11 mouse cellular contexts compared by ENCODE assay signal in the genomic region with DNA sequence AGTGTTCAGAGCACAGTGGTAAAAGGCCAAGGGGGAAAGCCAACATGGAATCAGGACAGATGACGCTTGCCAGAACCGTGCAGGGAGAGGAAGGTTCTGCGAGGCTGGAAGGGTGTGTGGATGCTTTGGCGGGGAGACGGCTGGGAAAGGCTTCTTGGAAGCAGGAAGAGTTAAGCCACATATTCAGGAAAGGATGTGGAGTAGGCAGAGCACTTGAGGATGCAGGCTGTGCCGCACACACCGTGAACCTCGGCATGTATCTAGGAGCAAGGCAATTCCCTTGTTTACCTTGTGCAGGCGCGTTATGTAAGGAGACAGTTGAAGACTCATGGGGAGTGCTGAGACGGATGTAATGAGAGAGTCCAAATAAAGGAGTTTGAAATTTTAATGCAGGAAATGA. TPM values are rescaled to one million over a fixed set of nuclear protein-coding genes. Genes with fewer than 3 reads are reported as not detected.
A peak's percentile ranks its signal among the peaks of the same experiment; 100 is the strongest.
DNase-seq lines count a peak whose midpoint lies in the region; ATAC-seq and TF ChIP-seq lines count a peak whose summit lies in the region.
"Had no signal": no experiment of that assay in that cellular context is flagged by ENCODE, and none has a peak within 500 bp of the region (broad histone marks: within the 10 kb centered on the region; RNA-seq: fewer than 3 reads in every experiment).

No protein-coding gene starts in this region.

- peak; percentile 21; the same call in 1 of the 2 replicates for ATAC-seq in cerebellum, adult (ENCODE audit: insufficient number of reproducible peaks, low FRiP score, low TSS enrichment)
- ATAC-seq in kidney, embryonic 15.5 days (replicated peaks; ENCODE audit: low FRiP score) = no peak
- ATAC-seq in heart, embryonic 14.5 days (ENCODE audit: insufficient number of reproducible peaks, insufficient read depth, low FRiP score, low read depth) = no peak
- no peak for ATAC-seq in monocyte, adult 5-6 weeks (replicated peaks; ENCODE audit: insufficient number of reproducible peaks, low FRiP score, low TSS enrichment, poor library complexity, severe bottlenecking)
- no peak for ATAC-seq in activated CD4-positive, CD25-positive, alpha-beta regulatory T cell, adult 4 months

- H3K27ac ChIP-seq in kidney, embryonic 15.5 days = no peak overlapping the region
- H3K27ac ChIP-seq in cerebellum, adult 2 months (ENCODE audit: insufficient read depth, low read length) = peak overlapping the region; percentile 56
- no peak overlapping the region; a peak in 1 of 4 replicates for H3K27ac ChIP-seq in heart, embryonic 14.5 days (replicated peaks in 1 of 2; ENCODE audit: control insufficient read depth in 1 of 2, insufficient read depth in 1 of 2, low read depth in 2 of 2, low read length in 2 of 2)
- H3K27ac ChIP-seq: hindbrain, embryonic 10.5 days; liver, embryonic 13.5 days had no signal

- no peak for TF ChIP-seq POLR2A in cerebellum, adult 2 months (IDR thresholded peaks at IDR 0.05; ENCODE audit: borderline replicate concordance, insufficient read depth, low read length)

- peaks cover 11% of the 10 kb centered on the region for H3K36me3 ChIP-seq in kidney, embryonic 15.5 days
- peaks cover 4% of the 10 kb centered on the region; the same call in 1 of the 2 replicates for H3K36me3 ChIP-seq in heart, embryonic 14.5 days (ENCODE audit: control insufficient read depth, insufficient read depth, low read length)
- H3K36me3 ChIP-seq: liver, embryonic 13.5 days had no signal

- H3K4me3 ChIP-seq in kidney, embryonic 15.5 days (replicated peaks) = no peak overlapping the region
- peak overlapping the region; percentile 1 for H3K4me3 ChIP-seq in cerebellum, adult 2 months (replicated peaks; ENCODE audit: insufficient read depth, low read depth, low read length)
- no peak overlapping the region for H3K4me3 ChIP-seq in heart, embryonic 14.5 days (ENCODE audit: control insufficient read depth in 1 of 2, insufficient read depth in 1 of 2, low read depth in 1 of 2, low read length in 2 of 2)
- H3K4me3 ChIP-seq: hindbrain, embryonic 10.5 days; liver, embryonic 13.5 days had no signal

- H3K9me3 ChIP-seq in kidney, embryonic 15.5 days (replicated peaks) = no peaks in the 10 kb centered on the region
- H3K9me3 ChIP-seq in heart, embryonic 14.5 days (ENCODE audit: control insufficient read depth, low read length) = no peaks in the 10 kb centered on the region
- H3K9me3 ChIP-seq: hindbrain, embryonic 10.5 days; liver, embryonic 13.5 days had no signal

- WGBS in kidney, embryonic 15.5 days = 69% methylated on average over 11 of the region's 11 CpGs
- 9% methylated on average over 11 of the region's 11 CpGs for WGBS in cerebellum, adult 2 months
- 25% methylated on average over 11 of the region's 11 CpGs for WGBS in heart, embryonic 14.5 days

- no peaks in the 10 kb centered on the region for H3K27me3 ChIP-seq in kidney, embryonic 15.5 days
- H3K27me3 ChIP-seq in cerebellum, adult 2 months (ENCODE audit: control insufficient read depth, insufficient read depth, low read length) = no peaks in the 10 kb centered on the region
- H3K27me3 ChIP-seq in heart, embryonic 14.5 days (ENCODE audit: control insufficient read depth, insufficient read depth, low read length) = no peaks in the 10 kb centered on the region

- H3K9ac ChIP-seq in kidney, embryonic 15.5 days = no peak overlapping the region
- H3K9ac ChIP-seq in heart, embryonic 14.5 days (ENCODE audit: low read length) = no peak overlapping the region
- H3K9ac ChIP-seq: liver, embryonic 13.5 days had no signal

- no peak for TF ChIP-seq CTCF in cerebellum, adult 2 months (IDR thresholded peaks at IDR 0.05; ENCODE audit: borderline replicate concordance, insufficient read depth, low read depth, low read length)

- H3K4me2 ChIP-seq in kidney, embryonic 15.5 days = no peak overlapping the region
- peak overlapping the region; percentile 29 for H3K4me2 ChIP-seq in heart, embryonic 14.5 days (ENCODE audit: low read length)
- H3K4me2 ChIP-seq: liver, embryonic 13.5 days had no signal

- no peaks in the 10 kb centered on the region for H3K4me1 ChIP-seq in kidney, embryonic 15.5 days
- H3K4me1 ChIP-seq in cerebellum, adult 2 months (ENCODE audit: control insufficient read depth, insufficient read depth, low read length) = peaks cover 76% of the 10 kb centered on the region
- peaks cover 15% of the 10 kb centered on the region in 2 experiments for H3K4me1 ChIP-seq in heart, embryonic 14.5 days (ENCODE audit: control insufficient read depth in 2 of 2, insufficient read depth in 2 of 2, low read length in 2 of 2)

- DNase-seq in cerebellum, postnatal 4 days (ENCODE audit: low spot score in 2 of 2) = no peak
- DNase-seq in kidney, postnatal 10 days = peak; percentile 8
- DNase-seq in cerebellum, adult 2 months = peak; percentile 74 to 77
- DNase-seq: kidney, postnatal 14 days; liver, embryonic 13.5 days had no signal

RNA-seq across cellular contexts. Expression of gene Aar2, which starts 57.2 kb away (rescaled TPM):
- 37.5 and 38.0 TPM in 2 replicates for polyA plus RNA-seq in kidney, embryonic 15.5 days (2015; fragmentation: Nextera tagmentation; extraction: Ambion mirVana)
- polyA plus RNA-seq in cerebellum, adult 2 months (2012; rRNA removed) = 41.4 and 43.2 TPM in 2 replicates
- 24.8 and 24.9 TPM in 2 replicates for polyA plus RNA-seq in heart, embryonic 14.5 days (2014; fragmentation: Nextera tagmentation; extraction: Ambion mirVana)
- 7.2 to 15.5 TPM (median 14.9 TPM) in 3 replicates for total RNA-seq in monocyte, adult 5-6 weeks (2017)
- polyA plus RNA-seq in activated CD4-positive, CD25-positive, alpha-beta regulatory T cell, adult 4 months (2017; shearing (Covaris generic)) = 10 to 100 TPM; 27.3 to 32.8 TPM

Comparison
In these comparisons a context has a peak if more than half of its experiments do, and no peak if none do; other contexts are left out.
1. DNase-seq: peak in kidney, postnatal 10 days (single experiment) and cerebellum, adult 2 months (2 of 2); none in cerebellum, postnatal 4 days (0 of 2).